Mouse (Mus musculus) intestine, postnatal 0 days (tissue): ENCODE data around the gene Yjefn3. TPM values are rescaled to one million over a fixed set of nuclear protein-coding genes. Genes with fewer than 3 reads are reported as not detected.

Experiments used
- ATAC-seq: fragments of 200-750 bp; cut with Nextera tagmentation; 2 replicates; pipeline ENCODE4 v1.8.0; 2017; ENCODE audit warnings: mild to moderate bottlenecking, moderate TSS enrichment, moderate library complexity
- H3K27ac ChIP-seq: fragments of 300-500 bp; sonication (generic); 2 replicates; pipeline ENCODE4 v1.5.1; 2014; ENCODE audit warnings: mild to moderate bottlenecking, low read depth, low read length, moderate library complexity
- H3K27me3 ChIP-seq: fragments of 300-500 bp; sonication (generic); replicated peaks from 2 replicates; pipeline ENCODE4 v1.6.1; 2014; ENCODE audit warnings: low read length, mixed read lengths; ENCODE audit not compliant: control insufficient read depth, insufficient read depth
- H3K36me3 ChIP-seq: fragments of 300-500 bp; sonication (generic); 2 replicates; pipeline ENCODE4 v1.6.1; 2014; ENCODE audit warnings: mild to moderate bottlenecking, moderate library complexity; ENCODE audit not compliant: control insufficient read depth, insufficient read depth
- H3K4me1 ChIP-seq: fragments of 300-500 bp; sonication (generic); replicated peaks from 2 replicates; pipeline ENCODE4 v1.6.1; 2014; ENCODE audit warnings: antibody characterized with exemption, low read length, mixed read lengths; ENCODE audit not compliant: control insufficient read depth, insufficient read depth
- H3K4me2 ChIP-seq: fragments of 300-500 bp; sonication (generic); replicated peaks from 2 replicates; pipeline ENCODE4 v1.6.1; 2014; ENCODE audit warnings: low read depth, mild to moderate bottlenecking, moderate library complexity
- H3K4me3 ChIP-seq: fragments of 300-500 bp; sonication (generic); 2 replicates; pipeline ENCODE4 v1.5.1; 2014; ENCODE audit warnings: low read depth, low read length
- H3K9ac ChIP-seq: fragments of 300-500 bp; sonication (generic); 2 replicates; pipeline ENCODE4 v1.6.1; 2014; ENCODE audit warnings: mild to moderate bottlenecking, low read depth, low read length
- H3K9me3 ChIP-seq: fragments of 300-500 bp; sonication (generic); 2 replicates; pipeline ENCODE4 v1.6.1; 2016; ENCODE audit warnings: mixed run types; ENCODE audit not compliant: control insufficient read depth
- CTCF ChIP-seq: sonication (generic); IDR thresholded peaks from 2 replicates; pipeline ENCODE4 v1.5.1; 2016; ENCODE audit warnings: low read depth, mild to moderate bottlenecking, control low read depth, antibody characterized with exemption, moderate library complexity
- WGBS: fragments of 180-500 bp; shearing (Covaris S2); extraction: QIAGEN DNeasy Blood & Tissue Kit; methylation state at CpG from one replicate; pipeline ENCODE4 v1.1.7; 2014; 5-methylcytosine and 5-hydroxymethylcytosine counted together
- polyA plus RNA-seq: library from polyadenylated mRNA; unstranded; fragments of >200 nt; fragmentation: Nextera tagmentation; extraction: Ambion mirVana; gene quantifications from 2 replicates; pipeline ENCODE4 v1.2.1, GENCODE M21; 2015

Yjefn3 gene
- polyA plus RNA-seq, 1 experiment from 2014 or later, result 2.2 TPM

DNA sequence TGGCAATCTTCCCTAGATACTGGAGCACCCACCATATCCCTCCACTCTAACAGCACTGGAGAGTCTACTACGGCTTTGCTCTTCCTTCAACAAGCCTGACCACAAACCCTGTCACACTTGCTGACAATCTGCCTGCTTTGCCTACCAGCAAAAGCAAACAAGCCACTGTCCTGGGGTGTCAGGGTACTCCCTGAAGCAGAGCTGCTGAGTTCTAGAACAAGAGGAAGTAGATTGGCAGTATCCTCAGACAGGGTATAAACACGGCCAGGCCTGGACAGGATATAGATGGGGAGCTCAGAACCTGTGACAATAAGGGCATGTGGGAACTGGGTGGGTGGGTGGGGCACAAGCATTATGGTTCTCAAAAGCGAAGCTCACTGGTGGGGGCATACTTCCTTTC, 35.0 kb upstream of the Yjefn3 start:
- Histone ChIP-seq H3K36me3 (peaks cover 26% of the 10 kb centered on the region), H3K27ac (peak overlapping the region; percentile 37; the same call in 1 of the 2 replicates), H3K4me2 (no peak overlapping the region), H3K9me3 (no peaks in the 10 kb centered on the region), H3K4me1 (peaks cover 13% of the 10 kb centered on the region), H3K4me3 (no peak overlapping the region), H3K27me3 (no peaks in the 10 kb centered on the region), H3K9ac (no peak overlapping the region)
- no peak for TF ChIP-seq CTCF
- 62% methylated on average over 3 of the region's 3 CpGs for WGBS
- no peak for ATAC-seq

- no peak overlapping the region for H3K9ac ChIP-seq
- H3K4me2 ChIP-seq, result no peak overlapping the region
- TF ChIP-seq CTCF, result no peak
- peak overlapping the region; percentile 37 for H3K27ac ChIP-seq
- peaks cover 13% of the 10 kb centered on the region for H3K4me1 ChIP-seq
- H3K4me3 ChIP-seq, result no peak overlapping the region
- H3K27me3 ChIP-seq, result no peaks in the 10 kb centered on the region
- peaks cover 26% of the 10 kb centered on the region for H3K36me3 ChIP-seq
- 44% methylated on average over 7 of the region's 7 CpGs for WGBS
- no peaks in the 10 kb centered on the region for H3K9me3 ChIP-seq
- ATAC-seq, result peak; percentile 73
Measured at GRCm38 (mm10) chr8:69936050-69936794, 33.7 kb upstream of the Yjefn3 start.

- Histone ChIP-seq H3K9ac (no peak overlapping the region), H3K27ac (peak overlapping the region; percentile 37; the same call in 1 of the 2 replicates), H3K4me1 (peaks cover 13% of the 10 kb centered on the region), H3K27me3 (no peaks in the 10 kb centered on the region), H3K4me3 (no peak overlapping the region), H3K4me2 (no peak overlapping the region), H3K9me3 (no peaks in the 10 kb centered on the region), H3K36me3 (peaks cover 26% of the 10 kb centered on the region)
- WGBS, result 77% methylated on average over 3 of the region's 3 CpGs
- TF ChIP-seq CTCF, result no peak
- ATAC-seq, result no peak
Measured at GRCm38 (mm10) chr8:69935431-69935830, 32.9 kb upstream of the Yjefn3 start.

- H3K4me3 ChIP-seq, result no peak overlapping the region
- WGBS, result 78% methylated on average over 5 of the region's 5 CpGs
- TF ChIP-seq CTCF, result no peak
Measured at GRCm38 (mm10) chr8:69934582-69934981, 32.1 kb upstream of the Yjefn3 start.

GRCm38 (mm10) chr8:69933811-69934210, 31.3 kb upstream of the Yjefn3 start:
- H3K4me1 ChIP-seq, result peaks cover 10% of the 10 kb centered on the region; the same call in 1 of the 2 replicates
- TF ChIP-seq CTCF, result no peak
- no peak overlapping the region for H3K9ac ChIP-seq
- no peaks in the 10 kb centered on the region for H3K9me3 ChIP-seq
- H3K36me3 ChIP-seq, result peaks cover 27% of the 10 kb centered on the region
- ATAC-seq, result no peak
- H3K4me3 ChIP-seq, result no peak overlapping the region
- no peak overlapping the region for H3K4me2 ChIP-seq
- H3K27ac ChIP-seq, result no peak overlapping the region
- H3K27me3 ChIP-seq, result no peaks in the 10 kb centered on the region
- 60% methylated on average over 2 of the region's 2 CpGs for WGBS

More at GRCm38 (mm10) chr8:69934582-69934981, 32.1 kb upstream of the Yjefn3 start:
- Histone ChIP-seq H3K27ac (peak overlapping the region; percentile 28; the same call in 1 of the 2 replicates), H3K4me1 (peaks cover 10% of the 10 kb centered on the region; the same call in 1 of the 2 replicates), H3K27me3 (no peaks in the 10 kb centered on the region), H3K36me3 (peaks cover 26% of the 10 kb centered on the region), H3K9me3 (no peaks in the 10 kb centered on the region), H3K4me2 (no peak overlapping the region), H3K9ac (no peak overlapping the region)
- ATAC-seq, result no peak

DNA sequence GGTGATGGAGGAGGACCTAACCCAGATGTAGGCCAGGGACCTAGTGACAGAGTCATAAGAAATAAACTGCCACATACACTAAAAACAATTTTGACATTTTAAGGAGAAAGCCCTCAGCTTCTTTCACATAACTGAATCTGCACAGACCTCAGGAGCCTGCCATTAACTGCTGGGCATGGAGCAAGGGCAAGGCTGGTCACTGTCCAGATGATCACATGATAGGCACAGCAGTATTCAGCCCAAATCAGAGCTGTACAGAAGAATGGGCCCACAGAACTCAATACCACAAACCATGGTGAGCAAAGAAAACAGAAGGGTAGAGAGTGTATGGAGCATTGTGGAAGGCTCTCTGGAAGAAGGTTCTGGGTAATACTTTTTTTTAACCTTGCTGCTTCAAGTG, 24.4 kb upstream of the Yjefn3 start:
- H3K4me1 ChIP-seq, result no peaks in the 10 kb centered on the region
- no peak overlapping the region for H3K4me2 ChIP-seq
- H3K9ac ChIP-seq, result no peak overlapping the region
- H3K27ac ChIP-seq, result no peak overlapping the region
- no peak for TF ChIP-seq CTCF
- no peak overlapping the region for H3K4me3 ChIP-seq
- no peaks in the 10 kb centered on the region for H3K27me3 ChIP-seq
- ATAC-seq, result no peak
- no peaks in the 10 kb centered on the region for H3K9me3 ChIP-seq
- H3K36me3 ChIP-seq, result peaks cover 19% of the 10 kb centered on the region; the same call in 1 of the 2 replicates
